Mouse (Mus musculus) bone marrow macrophage, adult 2 months (primary cell): Measurements from ENCODE around the gene Mid1.
"Not testable (repeated sequence)": the region's sequence is repeated elsewhere in the genome, so short reads cannot be mapped to it uniquely, and the experiment has no call there.

Source experiments
- CTCF ChIP-seq: IDR thresholded peaks from 2 replicates; pipeline ENCODE4 v1.5.1; 2012; ENCODE audit warnings: low read depth, mild to moderate bottlenecking, low read length, moderate library complexity
- POLR2A ChIP-seq: IDR thresholded peaks from 2 replicates; pipeline ENCODE4 v1.6.1; 2012; ENCODE audit warnings: mild to moderate bottlenecking, low read depth, low read length, borderline replicate concordance

- not testable (repeated sequence) for TF ChIP-seq POLR2A, CTCF
Observed at GRCm38 (mm10) chrX:169995909-169996521, 311.0 kb downstream of the Mid1 start.
